Comparison of ENCODE assay signal across 21 mouse cellular contexts in the genomic region with DNA sequence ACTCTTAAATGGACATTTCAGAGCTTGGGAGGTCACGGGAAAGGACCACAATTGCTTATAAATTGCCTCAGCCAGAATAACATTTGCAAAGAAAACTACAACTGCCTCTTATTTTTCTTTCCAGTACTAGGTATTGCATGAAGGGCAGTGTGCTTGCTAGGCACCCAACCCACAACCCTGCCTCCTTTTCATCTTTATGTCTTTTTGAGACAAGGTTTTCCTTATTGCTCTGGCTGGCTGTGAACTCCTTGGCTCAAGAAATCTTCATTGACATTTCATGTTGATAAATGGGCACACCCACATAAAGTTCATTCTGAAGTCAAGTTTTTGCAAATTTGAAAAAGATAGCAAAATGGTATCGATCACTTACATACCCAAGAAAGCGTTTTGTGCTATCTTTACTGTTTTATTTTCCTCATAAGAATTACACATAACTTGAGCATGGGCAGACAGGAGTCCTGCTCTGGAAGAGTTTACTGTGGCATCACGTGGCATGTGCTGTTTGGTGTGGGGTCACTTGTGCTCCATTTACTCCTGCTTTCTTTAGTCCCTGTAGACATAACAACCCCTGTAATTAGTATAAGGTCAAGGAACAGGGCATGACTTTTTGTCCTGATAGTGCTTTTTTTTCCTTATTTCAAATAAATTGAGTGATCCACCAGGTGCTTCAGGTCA.
"Had no signal": no experiment of that assay in that cellular context is flagged by ENCODE, and none has a peak within 500 bp of the region (broad histone marks: within the 10 kb centered on the region; RNA-seq: fewer than 3 reads in every experiment).

No protein-coding gene starts in this region.

- ATAC-seq: liver, postnatal 0 days; lung, postnatal 0 days had no signal

- H3K27me3 ChIP-seq: liver, embryonic 15.5 days; lung, embryonic 15.5 days; megakaryocyte, embryonic 14.5 days; midbrain, embryonic 12.5 days; neural tube, embryonic 13.5 days; neural tube, embryonic 15.5 days had no signal

- H3K27ac ChIP-seq: liver, embryonic 15.5 days; lung, embryonic 15.5 days; macrophage; midbrain, embryonic 12.5 days; neural tube, embryonic 13.5 days; neural tube, embryonic 15.5 days had no signal

- DNase-seq: liver, postnatal 0 days; lung, adult 2 months; lung, postnatal 14 days; lung, postnatal 36 days; midbrain, embryonic 14.5 days; retina, postnatal 1 day; right cerebral cortex, adult 18-20 months; right cerebral cortex, postnatal 25 days; right cerebral cortex, postnatal 4 days; spleen, adult 18-20 months; thymus, adult 18-20 months; thymus, postnatal 14 days; thymus, postnatal 36 days had no signal

- H3K9ac ChIP-seq: liver, embryonic 15.5 days; liver, postnatal 0 days; lung, embryonic 15.5 days; midbrain, embryonic 12.5 days; neural tube, embryonic 13.5 days; neural tube, embryonic 15.5 days had no signal

- H3K9me3 ChIP-seq: liver, embryonic 15.5 days; lung, embryonic 15.5 days; megakaryocyte, embryonic 14.5 days; midbrain, embryonic 12.5 days; neural tube, embryonic 13.5 days; neural tube, embryonic 15.5 days had no signal

- H3K4me1 ChIP-seq: liver, embryonic 15.5 days; lung, embryonic 15.5 days; midbrain, embryonic 12.5 days; neural tube, embryonic 15.5 days had no signal

- H3K4me3 ChIP-seq: liver, embryonic 15.5 days; lung, embryonic 15.5 days; megakaryocyte, embryonic 14.5 days; midbrain, embryonic 12.5 days; neural tube, embryonic 13.5 days; neural tube, embryonic 15.5 days had no signal

- H3K36me3 ChIP-seq: liver, embryonic 15.5 days; lung, embryonic 15.5 days; midbrain, embryonic 12.5 days; neural tube, embryonic 13.5 days; neural tube, embryonic 15.5 days had no signal

- H3K4me2 ChIP-seq: liver, embryonic 15.5 days; lung, embryonic 15.5 days; midbrain, embryonic 12.5 days; neural tube, embryonic 13.5 days; neural tube, embryonic 15.5 days had no signal
